Mouse (Mus musculus) layer of hippocampus, adult 2 months (tissue): ENCODE data around the gene Platr17. TPM values are rescaled to one million over a fixed set of nuclear protein-coding genes. Genes with fewer than 3 reads are reported as not detected.
"Not testable (repeated sequence)": the region's sequence is repeated elsewhere in the genome, so short reads cannot be mapped to it uniquely, and the experiment has no call there.

Experiments
- DNase-seq, 2 experiments: peaks; one replicate each; pipeline ENCODE4 v3.0.0; 2022; ENCODE audit warnings: low spot score in 2 of 2
- H3K27ac ChIP-seq: fragments of 200-600 bp; 2 replicates; pipeline ENCODE4 v1.8.1; 2022
- H3K4me3 ChIP-seq: fragments of 200-600 bp; 2 replicates; pipeline ENCODE4 v1.8.1; 2022; ENCODE audit warnings: mild to moderate bottlenecking
- CTCF ChIP-seq: fragments of 200-600 bp; conservative IDR thresholded peaks from 2 replicates; pipeline ENCODE4 v1.8.1; 2022; ENCODE audit warnings: antibody characterized with exemption, mild to moderate bottlenecking, moderate library complexity
- long read RNA-seq, 2 experiments: library from polyadenylated mRNA; stranded (forward); transcript quantifications; one replicate each; pipeline ENCODE4 v2.0.0; 2021; ENCODE audit warnings: borderline mapping rate in 2 of 2
- total RNA-seq, 2 experiments: library from RNA; stranded (reverse); gene quantifications; 2 replicates each; pipeline ENCODE4 v1.2.3; 2021

The Platr17 gene
- under 1 TPM; 0.61 to 0.64 TPM for total RNA-seq
- long read RNA-seq, experiment 1: 0 reads
- long read RNA-seq, experiment 2, partial matches to known transcripts: 0 of 1 reads
- long read RNA-seq, experiment 2, other reads (novel, unspliced or antisense): 1 of 1 reads

DNA sequence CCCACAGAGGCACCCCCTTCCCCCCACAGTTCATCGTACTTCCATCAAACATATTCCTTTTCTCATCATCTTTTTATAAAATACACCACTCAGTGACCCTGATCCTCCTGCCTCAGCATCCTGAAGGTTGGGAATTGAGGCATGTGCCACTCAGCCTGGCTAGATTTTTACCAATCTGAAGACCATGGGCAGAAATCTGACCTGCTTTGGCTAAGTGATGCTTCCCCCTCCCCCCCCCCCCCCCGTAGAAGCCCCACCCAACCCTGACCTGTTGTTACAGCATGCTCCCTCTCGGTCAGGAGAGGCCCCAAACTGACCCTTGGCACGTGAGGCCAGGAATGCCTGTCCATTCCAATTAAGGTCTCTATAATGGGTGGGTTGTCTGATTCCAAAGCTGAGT, at the start of gene Platr17:
Platr17 (plus strand) TSS at position 301 of the 400 bp plus-strand sequence.
- not testable (repeated sequence) for H3K27ac ChIP-seq, H3K4me3 ChIP-seq, DNase-seq

DNA sequence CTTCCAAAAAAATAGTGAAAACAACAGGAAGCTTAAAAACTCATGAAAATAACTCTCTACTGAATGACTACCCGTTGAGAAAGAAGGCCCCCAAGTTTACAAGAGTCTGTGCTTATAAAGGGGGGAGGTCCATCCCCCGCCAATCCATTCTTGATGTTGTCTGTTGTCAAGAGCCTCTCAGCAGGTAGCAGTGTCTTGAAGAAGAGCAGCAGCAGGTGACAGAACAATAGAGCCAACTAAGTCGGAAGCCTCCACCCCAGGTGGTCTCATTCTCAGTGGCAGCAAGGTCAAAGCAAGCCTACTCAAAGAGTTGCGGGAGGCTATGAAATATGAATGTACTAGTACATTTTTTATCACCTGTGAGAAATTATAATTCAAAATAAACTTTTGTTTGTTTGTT, 47.1 kb upstream of the Platr17 start:
- no peak for DNase-seq
- no peak for TF ChIP-seq CTCF
- H3K4me3 ChIP-seq: no peak overlapping the region
- H3K27ac ChIP-seq: no peak overlapping the region

DNA sequence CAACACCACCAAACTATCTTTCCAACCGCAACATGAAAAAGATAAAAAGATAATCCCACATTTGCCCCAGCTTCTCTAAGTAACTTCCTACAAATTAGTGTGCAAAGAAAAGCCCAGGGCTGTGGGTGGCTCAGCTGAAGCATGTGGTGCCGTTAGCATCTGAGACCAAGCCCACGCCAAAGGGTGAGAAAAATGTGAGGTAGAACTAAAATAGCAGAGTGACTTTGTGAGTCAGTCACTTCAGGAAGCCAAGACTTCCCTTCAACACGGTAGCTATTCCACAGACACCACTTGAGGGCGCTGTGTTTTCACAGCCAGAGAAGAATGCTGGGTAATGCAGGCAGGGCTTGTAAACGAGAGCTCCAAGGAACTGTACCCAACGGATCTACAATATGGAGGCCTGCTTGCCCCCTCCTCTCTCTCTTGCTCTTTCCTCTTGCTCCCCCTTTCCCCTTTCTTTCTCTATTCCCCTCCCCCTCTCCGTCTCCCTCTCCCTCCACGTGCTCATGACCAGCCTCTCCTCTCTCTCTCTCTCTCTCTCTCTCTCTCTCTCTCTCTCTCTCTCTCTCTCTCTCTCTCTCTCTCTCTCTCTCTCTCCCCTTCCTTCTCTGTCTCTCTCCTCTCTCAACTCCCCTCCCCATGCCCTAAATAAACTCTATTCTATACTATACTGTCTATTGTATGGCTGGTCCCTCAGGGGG, 39.5 kb upstream of the Platr17 start:
- Histone ChIP-seq H3K4me3 (no peak overlapping the region), H3K27ac (no peak overlapping the region)
- TF ChIP-seq CTCF: peak; percentile 83
- peak; percentile 69 to 85 for DNase-seq

DNA sequence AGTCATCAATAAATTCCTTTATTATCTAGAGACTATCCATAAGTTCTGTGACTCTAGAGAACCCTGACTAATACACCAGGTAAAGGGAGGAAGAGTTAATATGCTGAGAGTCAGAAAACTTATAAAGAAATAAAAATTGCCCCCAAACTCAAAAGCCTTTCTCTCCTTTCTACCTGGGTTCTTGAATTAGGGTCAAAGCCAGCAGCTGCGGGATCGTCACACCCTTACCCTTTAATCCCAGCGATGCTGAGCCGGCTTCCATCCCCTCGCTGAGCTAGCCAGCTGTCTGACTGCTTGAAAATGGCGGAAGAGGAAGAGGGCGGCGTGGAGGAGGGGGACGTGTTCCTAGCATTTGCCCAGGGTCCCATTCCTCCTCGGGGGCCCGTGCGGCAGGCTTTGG, 31.4 kb upstream of the Platr17 start, which contains the start of gene Gm7029:
Gm7029 (plus strand) TSS at position 301 of the 400 bp plus-strand sequence.
- H3K27ac ChIP-seq, H3K4me3 ChIP-seq, DNase-seq: not testable (repeated sequence)

DNA sequence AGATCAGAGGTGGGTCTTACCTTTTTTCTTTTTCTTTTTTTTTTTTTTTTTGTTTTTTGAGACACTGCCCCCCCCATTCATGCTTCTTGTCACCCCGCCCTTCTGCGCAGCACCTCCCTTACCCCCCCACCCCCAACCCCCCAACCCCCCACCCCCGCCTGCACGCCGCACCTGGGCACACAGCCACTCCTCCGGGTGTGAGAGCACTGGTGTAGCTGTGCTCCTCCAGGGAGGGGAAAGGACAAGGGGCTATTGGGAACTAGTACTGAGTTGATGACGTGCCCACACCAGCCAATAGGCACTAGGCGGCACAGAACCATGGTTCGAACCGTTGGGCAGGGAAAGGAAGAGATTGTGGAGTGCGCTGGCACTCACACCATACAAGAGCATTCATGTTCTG, 30.5 kb upstream of the Platr17 start:
- no peak for TF ChIP-seq CTCF
- no peak for DNase-seq
- Histone ChIP-seq H3K27ac (no peak overlapping the region), H3K4me3 (no peak overlapping the region)

DNA sequence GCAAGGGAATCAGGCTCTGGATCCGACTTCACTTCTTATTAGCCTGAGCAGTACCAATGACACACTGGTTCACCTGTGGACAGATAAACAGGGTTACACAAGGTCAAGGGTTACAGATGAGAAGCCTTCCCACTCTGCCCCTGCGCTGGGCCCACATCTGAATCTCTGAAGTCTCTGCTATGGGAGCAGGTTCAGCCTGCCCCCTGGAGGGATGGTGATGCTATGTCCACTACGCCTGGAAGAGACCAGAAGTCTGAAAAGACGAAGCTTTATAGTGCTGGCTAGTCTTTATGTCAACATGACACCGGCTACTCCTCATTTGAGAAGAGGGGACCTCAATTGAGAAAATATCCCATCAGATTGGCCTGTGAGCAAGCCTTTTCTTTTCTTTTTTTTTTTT, 29.1 kb upstream of the Platr17 start:
- not testable (repeated sequence) for H3K27ac ChIP-seq, DNase-seq, H3K4me3 ChIP-seq
- peak; percentile 55 for TF ChIP-seq CTCF

DNA sequence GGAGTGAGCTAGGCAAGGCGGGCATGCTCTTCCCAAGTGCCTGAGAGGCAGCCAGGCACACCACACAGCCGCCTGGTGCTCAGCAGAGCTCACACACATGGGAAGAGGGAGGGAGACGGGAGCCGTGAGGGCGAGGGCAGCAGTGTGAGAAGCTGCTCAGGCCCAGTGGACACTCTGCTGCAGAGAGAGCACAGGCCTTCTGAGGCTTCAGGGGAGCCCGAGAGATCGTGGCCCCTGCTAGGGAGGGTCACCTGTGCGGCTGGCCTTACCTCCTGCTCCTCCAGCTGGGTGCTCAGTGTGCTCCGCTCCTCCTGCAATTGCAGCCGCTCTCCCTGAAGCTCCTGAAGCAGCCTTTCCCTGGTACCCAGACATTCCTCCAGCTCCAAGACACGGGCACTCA, 20.6 kb upstream of the Platr17 start:
- H3K27ac ChIP-seq, H3K4me3 ChIP-seq, DNase-seq: not testable (repeated sequence)

DNA sequence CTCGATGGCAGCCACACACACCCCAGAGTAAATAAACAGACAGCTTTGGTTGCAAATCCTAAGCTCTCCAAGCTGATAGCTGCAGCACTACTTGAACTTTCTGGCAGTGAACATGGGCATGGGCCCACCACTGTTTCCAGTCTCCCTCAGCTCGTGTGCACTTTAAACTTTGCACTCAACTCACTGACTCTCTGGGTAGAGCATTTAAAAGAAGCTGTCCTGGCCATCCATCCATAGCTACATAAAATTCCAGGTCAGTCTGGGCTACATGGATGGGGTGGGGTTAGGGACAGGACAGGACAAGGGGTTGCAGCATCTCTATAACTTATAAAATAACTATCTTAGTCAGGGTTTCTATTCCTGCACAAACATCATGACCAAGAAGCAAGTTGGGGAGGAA, 17.1 kb upstream of the Platr17 start:
- DNase-seq: not testable (repeated sequence)

DNA sequence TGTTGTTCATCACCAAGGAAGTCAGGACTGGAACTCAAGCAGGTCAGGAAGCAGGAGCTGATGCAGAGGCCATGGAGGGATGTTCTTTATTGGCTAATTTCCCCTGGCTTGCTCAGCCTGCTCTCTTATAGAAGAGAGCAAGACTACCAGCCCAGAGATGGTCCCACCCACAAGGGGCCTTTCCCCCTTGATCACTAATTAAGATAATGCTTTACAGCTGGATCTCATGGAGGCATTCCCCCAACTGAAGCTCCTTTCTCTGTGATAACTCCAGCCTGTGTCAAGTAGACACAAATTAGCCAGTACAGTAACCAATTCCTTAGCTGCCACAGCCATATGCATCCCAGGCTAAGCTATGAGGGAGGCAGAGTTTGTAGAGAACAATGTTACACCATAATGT, 16.7 kb upstream of the Platr17 start:
- not testable (repeated sequence) for DNase-seq, H3K27ac ChIP-seq, H3K4me3 ChIP-seq

More for the DNA sequence above, 17.1 kb upstream of the Platr17 start:
- H3K27ac ChIP-seq, H3K4me3 ChIP-seq: not testable (repeated sequence)

DNA sequence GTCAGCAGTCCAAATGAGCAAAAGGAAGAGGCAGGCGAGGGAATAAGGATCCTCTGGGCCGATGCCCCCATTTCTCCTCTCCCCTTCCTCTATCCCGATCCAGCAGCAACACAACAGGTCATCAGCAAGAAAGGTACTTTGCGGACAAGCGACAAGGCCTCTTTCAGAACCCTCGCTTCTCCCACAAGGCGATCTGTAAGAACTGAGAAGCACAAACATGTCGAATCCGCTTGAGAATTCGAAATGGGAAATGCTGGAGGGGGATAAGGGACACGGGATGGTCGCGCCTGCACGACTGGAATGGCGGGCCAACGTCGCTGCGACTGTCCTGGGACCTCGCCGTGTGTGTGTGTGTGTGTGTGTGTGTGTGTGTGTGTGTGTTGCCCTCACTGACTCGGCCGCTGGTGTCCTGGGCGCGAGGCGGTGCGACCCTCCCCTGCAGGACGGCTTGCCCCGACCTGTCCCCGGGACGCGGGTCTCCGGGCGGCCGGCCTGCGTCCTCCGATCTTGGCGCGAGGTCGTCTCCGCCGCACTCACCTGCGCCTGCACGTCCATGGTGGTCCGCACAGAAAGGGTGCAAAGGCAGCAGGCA, 14.9 kb upstream of the Platr17 start:
- peak overlapping the region; percentile 69 for H3K4me3 ChIP-seq
- H3K27ac ChIP-seq, DNase-seq: not testable (repeated sequence)

DNA sequence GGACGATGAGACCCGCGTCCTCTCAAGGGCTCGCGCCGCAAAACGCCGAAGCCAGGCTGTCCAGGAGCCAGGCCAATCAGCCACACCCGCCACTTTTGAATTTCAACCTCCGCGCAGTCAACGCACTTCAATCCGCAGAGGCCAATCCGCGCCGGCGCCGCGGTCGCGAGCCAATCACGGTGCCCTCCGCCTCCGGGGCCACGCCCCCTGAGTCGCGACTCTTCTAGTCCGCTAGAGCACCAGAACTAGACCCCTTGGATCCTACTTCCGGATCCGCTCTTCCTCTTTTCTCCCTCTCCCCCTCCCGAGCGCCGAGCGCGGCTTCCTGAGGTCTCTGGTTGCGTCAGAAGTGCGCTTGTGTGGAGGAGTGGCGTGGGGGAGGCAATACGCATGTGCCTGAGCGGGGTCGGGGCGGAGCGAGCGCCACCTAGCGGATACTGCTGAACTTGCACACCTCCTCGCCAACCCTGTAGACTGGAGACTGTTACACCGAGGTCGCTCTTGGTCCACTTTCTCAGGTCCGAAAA, 14.3 kb upstream of the Platr17 start, which contains the start of gene Kifc1:
Kifc1 (minus strand) TSS at position 129 of the 527 bp plus-strand sequence.
- peak within 1 kb of the TSS; percentile 69 for H3K4me3 ChIP-seq
- no peak within 1 kb of the TSS for H3K27ac ChIP-seq
- peak; percentile 100 for DNase-seq
- TF ChIP-seq CTCF: peak; percentile 92

DNA sequence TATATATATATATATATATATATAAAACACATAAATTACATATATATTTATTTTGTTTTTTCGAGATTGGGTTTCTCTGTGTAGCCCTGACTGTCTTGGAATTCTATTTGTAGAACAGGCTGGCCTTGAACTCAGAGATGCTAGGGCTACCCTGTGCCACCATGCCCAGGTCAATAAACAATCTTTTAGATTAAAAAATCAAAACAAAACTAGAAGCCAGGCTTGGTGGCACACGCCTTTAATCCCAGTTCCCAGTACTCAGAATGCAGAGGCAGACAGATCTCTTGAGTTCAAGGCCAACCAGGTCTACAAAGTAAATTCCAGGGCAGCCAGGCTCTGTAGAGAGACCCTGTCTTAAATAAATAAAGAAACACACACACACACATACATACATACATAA, 13.6 kb upstream of the Platr17 start:
- Histone ChIP-seq H3K27ac (no peak overlapping the region), H3K4me3 (no peak overlapping the region)
- TF ChIP-seq CTCF: no peak
- no peak for DNase-seq

DNA sequence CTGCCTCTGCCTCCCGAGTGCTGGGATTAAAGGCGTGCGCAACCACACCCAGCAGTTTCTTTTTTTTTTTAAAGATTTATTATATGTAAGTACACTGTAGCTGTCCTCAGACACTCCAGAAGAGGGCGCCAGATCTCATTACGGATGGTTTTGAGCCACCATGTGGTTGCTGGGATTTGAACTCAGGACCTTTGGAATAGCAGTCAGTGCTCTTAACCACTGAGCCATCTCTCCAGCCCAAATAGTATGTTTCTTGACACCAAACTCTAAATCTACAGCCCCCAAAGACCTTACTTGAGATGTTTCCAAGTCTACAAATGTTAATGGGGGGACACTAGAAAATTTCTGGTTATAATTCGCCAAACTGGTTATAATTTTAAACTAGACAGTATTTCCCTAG, 13.0 kb upstream of the Platr17 start:
- not testable (repeated sequence) for DNase-seq, H3K4me3 ChIP-seq, H3K27ac ChIP-seq
- TF ChIP-seq CTCF: peak; percentile 58

DNA sequence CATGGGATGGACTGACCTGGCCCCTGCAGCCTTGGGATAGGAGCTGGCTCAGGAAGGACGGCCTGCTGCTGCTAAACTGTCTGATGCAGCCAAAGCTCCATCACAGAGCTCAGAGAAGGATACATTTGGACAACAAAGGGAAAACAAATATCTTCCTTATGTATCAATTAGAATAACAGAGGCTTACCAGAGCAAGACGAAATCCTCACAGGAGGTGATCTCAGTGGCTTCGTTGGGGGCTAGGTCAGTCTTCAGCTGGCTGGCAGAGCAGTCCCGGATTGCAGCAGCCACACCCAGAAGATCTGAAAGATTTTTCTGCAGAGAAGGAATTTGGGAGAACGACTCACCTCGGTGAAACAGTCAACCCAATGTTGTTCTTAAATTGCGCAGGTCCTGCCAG, 12.5 kb upstream of the Platr17 start:
- Histone ChIP-seq H3K4me3 (no peak overlapping the region), H3K27ac (no peak overlapping the region)
- no peak for TF ChIP-seq CTCF
- no peak for DNase-seq

DNA sequence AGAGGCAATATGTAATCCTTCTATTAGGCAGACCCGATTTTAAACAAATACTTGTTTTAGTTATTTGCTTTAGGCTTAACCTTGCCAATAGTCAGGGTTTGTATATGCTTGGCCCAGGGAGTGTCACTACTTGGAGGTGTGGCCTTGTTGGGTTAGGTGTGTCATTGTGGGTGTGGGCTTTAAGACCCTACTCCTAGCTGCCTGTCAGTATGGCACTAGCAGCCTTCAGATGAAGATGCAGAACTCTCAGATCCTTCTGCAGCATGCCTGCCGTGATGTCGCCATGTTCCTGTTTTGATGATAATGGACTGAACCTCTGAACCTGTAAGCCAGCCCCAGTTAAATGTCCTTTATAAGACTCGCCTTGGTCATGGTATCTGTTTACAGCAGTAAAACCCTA, 11.9 kb upstream of the Platr17 start:
- not testable (repeated sequence) for H3K4me3 ChIP-seq, H3K27ac ChIP-seq, DNase-seq
